Mouse (Mus musculus): ENCODE measurements at regions not wholly inside any gene's neighbourhood (a gene's known extent, or its start where the extent isn't known, plus 50 kb on each side); places are given as distances from the start of the nearest gene placed in this dataset.

GRCm38 (mm10) chr8:46898697-46899445 is 87.8 kb upstream of the Enpp6 start:
- 57% methylated on average over 5 of the region's 5 CpGs for WGBS
- DNase-seq (ENCODE audit: low read depth, low spot score): no peak

- WGBS: 91% methylated on average over 4 of the region's 4 CpGs
- DNase-seq (ENCODE audit: low read depth, low spot score): no peak
Observed at GRCm38 (mm10) chr8:46900826-46901225, 85.9 kb upstream of the Enpp6 start.

GRCm38 (mm10) chr8:46904731-46905130 is 82.0 kb upstream of the Enpp6 start:
- 89% methylated on average over 3 of the region's 3 CpGs for WGBS
- DNase-seq (ENCODE audit: low read depth, low spot score): no peak

GRCm38 (mm10) chr8:46907390-46907789 is 79.3 kb upstream of the Enpp6 start:
- WGBS: 47% methylated on average over 11 of the region's 11 CpGs
- no peak for DNase-seq (ENCODE audit: low read depth, low spot score)

- WGBS: 29% methylated on average over 4 of the region's 4 CpGs
- DNase-seq (ENCODE audit: low read depth, low spot score): peak; percentile 66
Observed at GRCm38 (mm10) chr8:46908186-46908585, 78.5 kb upstream of the Enpp6 start.

- 68% methylated on average over 5 of the region's 5 CpGs for WGBS
- DNase-seq (ENCODE audit: low read depth, low spot score): no peak
Observed at GRCm38 (mm10) chr8:46913956-46914355, 72.7 kb upstream of the Enpp6 start.

- no peak for DNase-seq (ENCODE audit: low read depth, low spot score)
- 48% methylated on average over 3 of the region's 3 CpGs for WGBS
Observed at GRCm38 (mm10) chr8:46920071-46920470, 66.6 kb upstream of the Enpp6 start.

- 84% methylated on average over 11 of the region's 11 CpGs for WGBS
- no peak for DNase-seq (ENCODE audit: low read depth, low spot score)
Observed at GRCm38 (mm10) chr8:46921075-46921474, 65.6 kb upstream of the Enpp6 start.

GRCm38 (mm10) chr8:46921585-46921984 is 65.1 kb upstream of the Enpp6 start:
- no peak for DNase-seq (ENCODE audit: low read depth, low spot score)
- 96% methylated on average over 7 of the region's 7 CpGs for WGBS

GRCm38 (mm10) chr8:46924787-46925548 is 61.7 kb upstream of the Enpp6 start:
- WGBS: 70% methylated on average over 13 of the region's 13 CpGs
- no peak for DNase-seq (ENCODE audit: low read depth, low spot score)

GRCm38 (mm10) chr8:46928718-46929117 is 58.0 kb upstream of the Enpp6 start:
- 49% methylated on average over 6 of the region's 6 CpGs for WGBS
- no peak for DNase-seq (ENCODE audit: low read depth, low spot score)

- WGBS: 92% methylated on average over 6 of the region's 6 CpGs
- DNase-seq (ENCODE audit: low read depth, low spot score): no peak
Observed at GRCm38 (mm10) chr8:46929678-46930077, 57.0 kb upstream of the Enpp6 start.

- DNase-seq (ENCODE audit: low read depth, low spot score): no peak
- 87% methylated on average over 6 of the region's 6 CpGs for WGBS
Observed at GRCm38 (mm10) chr8:46931267-46931666, 55.4 kb upstream of the Enpp6 start.

- no peak for DNase-seq (ENCODE audit: low read depth, low spot score)
Observed at GRCm38 (mm10) chr8:46933256-46933655, 53.4 kb upstream of the Enpp6 start.

- no peak for DNase-seq (ENCODE audit: low read depth, low spot score)
- WGBS: 77% methylated on average over 9 of the region's 9 CpGs
Observed at GRCm38 (mm10) chr8:46934254-46934653, 52.4 kb upstream of the Enpp6 start.

- WGBS: 53% methylated on average over 9 of the region's 9 CpGs
- DNase-seq (ENCODE audit: low read depth, low spot score): peak; percentile 40
Observed at GRCm38 (mm10) chr8:46934898-46935297, 51.8 kb upstream of the Enpp6 start.

GRCm38 (mm10) chr8:46936039-46936438 is 50.6 kb upstream of the Enpp6 start:
- no peak for DNase-seq (ENCODE audit: low read depth, low spot score)
- 57% methylated on average over 8 of the region's 8 CpGs for WGBS
